Mouse (Mus musculus) olfactory bulb, adult 2 months (tissue): ENCODE measurements at regions not wholly inside any gene's neighbourhood (a gene's known extent, or its start where the extent isn't known, plus 50 kb on each side); places are given as distances from the start of the nearest gene placed in this dataset.

ENCODE experiments used
- CTCF ChIP-seq: fragments of 200-500 bp; IDR thresholded peaks from 2 replicates; pipeline ENCODE4 v1.5.1; 2012; ENCODE audit warnings: low read depth, mild to moderate bottlenecking, low read length, moderate library complexity; ENCODE audit not compliant: insufficient read depth
- POLR2A ChIP-seq: fragments of 200-500 bp; IDR thresholded peaks from 2 replicates; pipeline ENCODE4 v1.6.1; 2012; ENCODE audit warnings: mild to moderate bottlenecking, low read depth, low read length, moderate library complexity; ENCODE audit not compliant: insufficient read depth

DNA sequence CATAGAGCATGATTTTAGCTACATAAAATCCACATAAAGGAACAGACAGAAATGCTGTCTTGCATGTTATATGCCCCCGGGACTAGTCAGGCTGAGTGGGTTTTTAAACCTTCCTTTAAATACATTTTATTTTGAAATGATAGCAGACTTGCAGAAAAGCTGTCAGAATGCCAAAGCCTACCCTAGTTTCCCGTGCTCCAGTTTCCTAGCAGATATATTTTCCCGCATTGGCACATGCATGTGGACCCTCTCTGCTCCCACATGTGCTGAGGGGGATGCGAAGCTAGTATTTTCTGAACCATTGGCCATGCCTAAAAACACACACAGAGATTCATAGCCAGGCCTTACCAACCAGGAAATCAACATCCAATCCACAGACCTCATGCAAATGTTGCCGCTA lies 105.8 kb downstream of the Utp6 start:
- no peak for TF ChIP-seq CTCF
- TF ChIP-seq POLR2A = no peak
